Mouse (Mus musculus): Measurements from ENCODE around the gene Diaph3. TPM values are rescaled to one million over a fixed set of nuclear protein-coding genes. Genes with fewer than 3 reads are reported as not detected.

Diaph3 gene
- polyA plus RNA-seq, 1 experiment, result 0.65 TPM

DNA sequence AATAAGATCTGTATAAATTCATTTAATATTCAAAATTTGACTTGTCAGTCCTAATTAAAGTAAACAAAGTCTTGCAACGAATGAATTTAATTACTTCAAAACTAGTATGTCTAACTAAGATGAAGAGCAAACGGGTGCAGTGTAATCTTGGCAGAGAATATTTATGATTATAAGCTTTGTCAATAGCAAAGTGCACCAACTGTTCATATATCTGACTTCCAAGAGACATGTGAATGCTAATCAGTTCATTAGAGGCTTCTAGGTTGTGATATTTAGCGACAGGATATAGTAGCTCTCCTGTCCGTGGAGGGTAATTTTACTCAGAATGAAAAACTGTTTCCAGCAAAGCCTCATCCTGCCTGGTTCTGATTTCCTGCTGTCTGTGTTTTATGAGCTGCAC is 308.0 kb downstream of the Diaph3 start:
- no peak for DNase-seq
- WGBS, result 74% methylated on average over 4 of the region's 4 CpGs
- Histone ChIP-seq H3K4me1 (ENCODE audit: control insufficient read depth, insufficient read depth, low read length) (no peaks in the 10 kb centered on the region), H3K4me3 (replicated peaks; ENCODE audit: extremely low read depth, low read depth, low read length) (no peak overlapping the region)
- TF ChIP-seq POLR2A (IDR thresholded peaks at IDR 0.05; ENCODE audit: borderline replicate concordance, extremely low read depth, low read depth, low read length) (no peak), CTCF (IDR thresholded peaks at IDR 0.05; ENCODE audit: insufficient read depth, low read length) (no peak)

DNA sequence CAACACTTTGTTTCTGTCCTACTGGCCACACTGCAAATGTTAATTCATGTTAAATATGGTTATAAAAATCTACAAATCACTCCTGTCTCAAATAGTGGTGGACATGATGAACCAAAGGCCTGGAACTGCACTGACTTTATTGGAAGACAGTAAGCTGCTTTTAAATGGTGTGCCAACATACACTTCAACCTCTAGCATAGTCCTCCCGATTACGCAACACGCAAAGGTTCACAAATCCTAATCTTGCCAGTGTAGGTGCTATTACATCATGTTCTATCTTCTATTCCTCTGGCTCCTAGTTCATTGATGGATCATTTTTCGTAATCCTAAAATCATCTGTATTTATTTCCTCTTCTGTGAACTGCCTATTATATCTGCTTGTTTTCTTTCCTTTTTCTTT is 324.8 kb downstream of the Diaph3 start:
- no peaks in the 10 kb centered on the region for H3K4me1 ChIP-seq (ENCODE audit: control insufficient read depth, insufficient read depth, low read length)
- DNase-seq, result no peak
- H3K4me3 ChIP-seq (replicated peaks; ENCODE audit: extremely low read depth, low read depth, low read length), result no peak overlapping the region
- TF ChIP-seq POLR2A (IDR thresholded peaks at IDR 0.05; ENCODE audit: borderline replicate concordance, extremely low read depth, low read depth, low read length), result no peak
- TF ChIP-seq CTCF (IDR thresholded peaks at IDR 0.05; ENCODE audit: insufficient read depth, low read length), result no peak
- WGBS, result 98% methylated on average over 4 of the region's 4 CpGs

DNA sequence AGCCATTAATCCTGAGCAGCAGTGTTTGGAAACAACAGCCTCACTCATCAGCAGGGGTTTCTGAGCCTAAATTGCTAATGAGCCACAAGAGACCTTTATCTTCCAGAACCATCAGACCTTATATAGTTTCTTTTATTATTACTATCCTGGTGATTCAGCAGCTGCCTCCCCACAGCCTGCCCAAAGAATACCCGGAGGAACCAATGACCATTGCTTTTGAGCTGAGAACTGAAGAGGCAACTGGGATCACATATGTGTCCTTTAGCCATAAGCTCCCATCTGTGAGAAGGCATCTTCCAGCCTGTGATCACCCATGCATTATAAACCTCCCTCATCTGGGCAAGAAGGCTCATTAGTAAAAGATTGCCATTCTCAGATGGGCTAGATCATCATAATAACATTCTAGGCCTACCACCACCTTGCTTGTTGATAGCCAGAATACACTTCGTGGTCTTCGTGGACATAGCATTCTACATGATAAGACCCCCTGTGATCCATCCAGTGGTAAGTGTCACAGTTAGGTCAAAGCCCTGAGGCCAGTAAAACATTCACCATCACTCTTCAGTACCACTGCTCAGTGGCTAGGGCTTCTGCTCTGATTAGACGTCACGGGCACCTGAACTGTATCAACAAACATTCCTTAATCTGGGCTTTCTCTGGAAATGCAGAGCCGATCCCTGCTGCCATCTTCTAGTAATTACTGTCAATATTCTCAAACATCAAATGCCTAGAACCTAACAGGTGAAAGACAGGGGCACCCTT is 352.0 kb downstream of the Diaph3 start:
- no peaks in the 10 kb centered on the region for H3K4me1 ChIP-seq (ENCODE audit: control insufficient read depth, insufficient read depth, low read length)
- DNase-seq, result no peak
- WGBS, result 75% methylated on average over 6 of the region's 6 CpGs
- no peak for TF ChIP-seq POLR2A (IDR thresholded peaks at IDR 0.05; ENCODE audit: borderline replicate concordance, extremely low read depth, low read depth, low read length)
- no peak for TF ChIP-seq CTCF (IDR thresholded peaks at IDR 0.05; ENCODE audit: insufficient read depth, low read length)
- no peak overlapping the region for H3K4me3 ChIP-seq (replicated peaks; ENCODE audit: extremely low read depth, low read depth, low read length)

DNA sequence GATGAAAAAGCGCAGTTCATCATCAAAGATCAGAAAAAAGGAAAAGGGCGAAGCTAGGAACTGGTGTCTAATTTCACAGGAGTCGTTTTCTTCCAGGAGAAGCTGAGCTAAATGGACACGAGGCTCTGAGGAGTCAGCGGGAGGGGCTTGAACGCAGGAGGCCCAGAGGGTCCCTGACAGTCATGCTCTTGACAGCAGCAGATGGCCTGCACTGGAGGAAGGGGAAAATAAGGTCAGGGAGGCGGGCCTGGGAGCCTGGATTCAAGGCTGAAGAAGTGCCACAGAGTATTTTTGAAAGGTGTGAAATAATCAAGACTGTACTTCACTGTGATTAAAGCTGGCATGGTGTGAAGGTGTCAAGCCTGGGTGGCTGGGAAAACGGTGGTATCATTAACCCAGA is 354.2 kb downstream of the Diaph3 start:
- 42% methylated on average over 8 of the region's 8 CpGs for WGBS
- no peak for TF ChIP-seq CTCF (IDR thresholded peaks at IDR 0.05; ENCODE audit: insufficient read depth, low read length)
- no peak for TF ChIP-seq POLR2A (IDR thresholded peaks at IDR 0.05; ENCODE audit: borderline replicate concordance, extremely low read depth, low read depth, low read length)
- DNase-seq, result no peak
- Histone ChIP-seq H3K4me1 (ENCODE audit: control insufficient read depth, insufficient read depth, low read length) (no peaks in the 10 kb centered on the region), H3K4me3 (replicated peaks; ENCODE audit: extremely low read depth, low read depth, low read length) (no peak overlapping the region)

DNA sequence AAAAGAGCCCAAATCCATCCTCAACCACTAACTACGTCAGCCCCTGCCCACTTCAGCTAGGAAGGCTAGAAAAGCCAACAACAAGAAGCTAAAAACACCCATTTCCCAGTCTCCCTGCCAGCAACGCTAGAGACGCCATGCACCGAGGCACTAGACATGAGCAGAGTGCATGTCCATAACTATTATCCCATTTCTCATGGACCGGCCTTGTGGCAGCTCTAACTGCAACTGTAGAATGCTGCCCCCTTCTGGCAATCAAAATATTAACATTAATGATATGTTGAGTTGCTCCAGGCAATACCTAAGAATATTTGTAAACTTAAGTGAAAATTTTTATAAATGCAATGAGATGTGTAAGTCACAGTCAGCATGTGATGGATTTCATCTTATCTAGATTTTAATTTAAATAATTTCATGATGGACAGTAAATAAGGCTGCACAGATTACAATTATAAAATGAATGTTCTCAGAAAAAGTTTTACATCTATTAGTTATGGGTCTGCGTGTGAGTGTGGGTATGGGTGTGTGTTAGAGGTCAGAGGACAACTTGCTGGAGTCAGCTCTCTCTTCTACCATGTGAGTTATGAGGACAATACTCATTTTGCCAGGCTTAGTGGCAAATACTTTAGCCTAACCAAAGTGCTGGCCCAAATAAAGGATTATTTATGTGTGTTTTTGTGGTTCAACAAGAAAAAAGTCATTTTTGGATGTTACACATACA is 359.3 kb downstream of the Diaph3 start:
- Histone ChIP-seq H3K4me1 (ENCODE audit: control insufficient read depth, insufficient read depth, low read length) (no peaks in the 10 kb centered on the region), H3K4me3 (replicated peaks; ENCODE audit: extremely low read depth, low read depth, low read length) (no peak overlapping the region)
- 44% methylated on average over 6 of the region's 6 CpGs for WGBS
- peak; percentile 3 for DNase-seq
- no peak for TF ChIP-seq POLR2A (IDR thresholded peaks at IDR 0.05; ENCODE audit: borderline replicate concordance, extremely low read depth, low read depth, low read length)
- peak; percentile 42; the same call in 1 of the 2 replicates for TF ChIP-seq CTCF (IDR thresholded peaks at IDR 0.05; ENCODE audit: insufficient read depth, low read length)

DNA sequence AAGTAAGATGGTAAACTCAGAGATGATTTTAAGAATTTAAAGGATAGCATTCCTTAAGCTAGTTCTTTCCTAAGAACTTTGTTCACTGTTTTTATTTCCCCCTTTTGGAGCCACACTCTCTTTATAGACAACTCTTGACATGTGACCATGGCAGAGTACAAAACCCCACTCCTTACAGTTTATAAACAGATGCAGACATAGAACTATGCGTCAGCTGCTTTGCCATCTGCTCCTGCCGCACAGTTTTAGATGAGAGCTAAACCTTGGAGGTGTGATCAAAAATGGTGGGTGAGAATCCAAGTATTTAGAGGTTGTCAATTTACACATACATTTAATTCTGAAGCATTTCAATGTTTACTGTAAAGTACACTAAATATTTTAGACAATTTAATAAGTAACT is 367.7 kb downstream of the Diaph3 start:
- Histone ChIP-seq H3K4me1 (ENCODE audit: control insufficient read depth, insufficient read depth, low read length) (no peaks in the 10 kb centered on the region), H3K4me3 (replicated peaks; ENCODE audit: extremely low read depth, low read depth, low read length) (no peak overlapping the region)
- 92% methylated on average over 2 of the region's 2 CpGs for WGBS
- TF ChIP-seq POLR2A (IDR thresholded peaks at IDR 0.05; ENCODE audit: borderline replicate concordance, extremely low read depth, low read depth, low read length) (no peak), CTCF (IDR thresholded peaks at IDR 0.05; ENCODE audit: insufficient read depth, low read length) (no peak)
- no peak for DNase-seq

DNA sequence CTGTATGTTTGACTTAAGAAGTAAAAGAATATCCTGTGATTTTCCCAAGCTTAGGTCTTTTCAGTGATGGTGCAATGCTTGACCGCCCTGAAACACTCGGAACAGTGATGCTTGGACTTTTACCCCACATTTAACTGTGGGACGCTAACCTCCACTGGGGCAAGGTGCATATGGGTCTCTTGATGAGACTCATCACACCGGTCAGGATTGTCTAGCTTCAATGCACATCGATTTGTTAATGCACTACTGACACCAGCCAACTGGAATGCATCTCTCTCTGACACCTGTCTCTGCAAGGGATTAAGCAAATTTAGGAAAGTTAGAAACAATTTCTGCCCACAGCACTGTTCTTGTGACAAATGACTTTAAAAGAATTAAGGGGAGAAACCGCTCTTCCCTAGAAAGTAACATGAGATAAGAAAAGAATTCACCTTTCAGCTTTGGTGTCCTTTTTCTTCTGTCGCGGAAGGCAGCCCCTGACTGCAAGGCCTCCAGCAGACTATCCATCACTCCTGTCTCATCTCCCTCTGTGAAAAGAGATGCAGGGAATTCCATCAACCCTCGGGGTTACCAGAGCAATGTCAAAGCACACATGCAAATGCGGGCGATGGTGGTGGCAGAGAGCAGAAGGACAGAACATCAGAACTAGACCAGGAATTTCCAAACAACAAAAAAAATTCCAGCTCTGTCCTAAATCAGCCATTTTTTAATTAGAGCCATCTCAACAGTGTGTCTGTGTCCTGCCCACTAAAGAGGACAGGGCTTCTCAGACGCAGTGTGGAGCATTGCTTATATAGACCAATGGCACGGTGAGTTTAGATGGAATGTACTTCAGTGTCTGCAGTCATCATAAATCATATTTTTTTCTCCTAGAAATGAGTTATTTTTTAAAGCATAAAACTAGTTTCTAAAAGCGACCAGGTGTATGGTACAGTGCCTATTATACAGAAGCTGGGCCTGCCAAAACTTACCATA is 368.6 kb downstream of the Diaph3 start:
- no peak overlapping the region for H3K4me3 ChIP-seq (replicated peaks; ENCODE audit: extremely low read depth, low read depth, low read length)
- H3K4me1 ChIP-seq (ENCODE audit: control insufficient read depth, insufficient read depth, low read length), result no peaks in the 10 kb centered on the region
- TF ChIP-seq CTCF (IDR thresholded peaks at IDR 0.05; ENCODE audit: insufficient read depth, low read length) (no peak), POLR2A (IDR thresholded peaks at IDR 0.05; ENCODE audit: borderline replicate concordance, extremely low read depth, low read depth, low read length) (no peak)
- 76% methylated on average over 14 of the region's 14 CpGs for WGBS
- DNase-seq, result no peak

DNA sequence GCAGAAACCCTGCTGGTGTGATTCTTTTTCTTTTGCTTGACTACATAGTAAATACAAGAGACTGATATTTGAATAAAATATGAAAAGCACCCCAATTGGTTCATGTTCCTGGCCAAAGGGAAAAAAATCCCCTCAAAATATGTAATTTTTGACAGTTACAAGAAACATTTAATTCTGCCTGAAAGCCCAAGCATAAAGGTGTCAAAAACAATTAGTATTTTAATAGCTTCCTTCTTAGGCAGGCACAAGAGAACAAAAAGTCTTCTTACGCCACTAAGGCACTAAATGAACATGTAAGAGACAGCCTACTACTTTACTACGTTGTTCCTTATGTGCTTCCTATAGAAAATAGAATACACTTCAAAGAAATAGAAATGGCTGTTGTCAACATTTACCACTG is 376.7 kb downstream of the Diaph3 start:
- TF ChIP-seq POLR2A (IDR thresholded peaks at IDR 0.05; ENCODE audit: borderline replicate concordance, extremely low read depth, low read depth, low read length) (no peak), CTCF (IDR thresholded peaks at IDR 0.05; ENCODE audit: insufficient read depth, low read length) (no peak)
- no peak overlapping the region for H3K4me3 ChIP-seq (replicated peaks; ENCODE audit: extremely low read depth, low read depth, low read length)
- 98% methylated on average over 2 of the region's 2 CpGs for WGBS
- DNase-seq, result no peak
- no peaks in the 10 kb centered on the region for H3K4me1 ChIP-seq (ENCODE audit: control insufficient read depth, insufficient read depth, low read length)

Measured in lung, adult 2 months (tissue).